Mouse (Mus musculus): ENCODE results near the gene Pdcd4.

GRCm38 (mm10) chr19:53859149-53859548 lies 32.9 kb upstream of the Pdcd4 start:
- TF ChIP-seq EP300 (optimal IDR thresholded peaks at IDR 0.05) (no peak), CTCF (IDR thresholded peaks at IDR 0.05; ENCODE audit: low read depth) (no peak)
